Mouse (Mus musculus): Measurements from ENCODE around the gene Hoxb4.

Hoxb4 gene

GRCm38 (mm10) chr11:96316696-96317607 is 1.1 kb upstream of the Hoxb4 start:
- no peak for DNase-seq

- peak; percentile 54 for DNase-seq
Measured at GRCm38 (mm10) chr11:96318368-96319070, 452 bp downstream of the Hoxb4 start.

- no peak for DNase-seq
Measured at GRCm38 (mm10) chr11:96319071-96319902, 1.2 kb downstream of the Hoxb4 start.

- no peak for DNase-seq
Measured at GRCm38 (mm10) chr11:96319910-96320309, 1.8 kb downstream of the Hoxb4 start.

- DNase-seq = no peak
Measured at GRCm38 (mm10) chr11:96320688-96321087, 2.6 kb downstream of the Hoxb4 start.

GRCm38 (mm10) chr11:96321846-96322245 is 3.8 kb downstream of the Hoxb4 start:
- no peak for DNase-seq

- no peak for DNase-seq
Measured at GRCm38 (mm10) chr11:96322738-96323137, 4.7 kb downstream of the Hoxb4 start.

GRCm38 (mm10) chr11:96323154-96323553 is 5.1 kb downstream of the Hoxb4 start, which contains the start of gene Hoxb3:
Hoxb3 (plus strand) TSS chr11:96323326.
- no peak for DNase-seq

GRCm38 (mm10) chr11:96324125-96324524 is 6.1 kb downstream of the Hoxb4 start:
- DNase-seq = no peak

- no peak for DNase-seq
Measured at GRCm38 (mm10) chr11:96324965-96325364, 6.9 kb downstream of the Hoxb4 start.

GRCm38 (mm10) chr11:96325747-96326212 is 7.7 kb downstream of the Hoxb4 start:
- DNase-seq = no peak

- no peak for DNase-seq
Measured at GRCm38 (mm10) chr11:96326705-96327104, 8.6 kb downstream of the Hoxb4 start.

- DNase-seq = no peak
Measured at GRCm38 (mm10) chr11:96327122-96327521, 9.1 kb downstream of the Hoxb4 start.

GRCm38 (mm10) chr11:96327750-96328149 is 9.7 kb downstream of the Hoxb4 start:
- no peak for DNase-seq

- no peak for DNase-seq
Measured at GRCm38 (mm10) chr11:96328605-96329004, 10.5 kb downstream of the Hoxb4 start.

- no peak for DNase-seq
Measured at GRCm38 (mm10) chr11:96332105-96332504, 14.0 kb downstream of the Hoxb4 start.

- DNase-seq = no peak
Measured at GRCm38 (mm10) chr11:96332618-96333032, 14.6 kb downstream of the Hoxb4 start.

GRCm38 (mm10) chr11:96333241-96334001 is 15.4 kb downstream of the Hoxb4 start:
- DNase-seq = no peak

GRCm38 (mm10) chr11:96334002-96334364 is 15.9 kb downstream of the Hoxb4 start:
- no peak for DNase-seq

- DNase-seq = no peak
Measured at GRCm38 (mm10) chr11:96334998-96335397, 16.9 kb downstream of the Hoxb4 start.

GRCm38 (mm10) chr11:96336597-96336996 is 18.5 kb downstream of the Hoxb4 start:
- no peak for DNase-seq

- no peak for DNase-seq
Measured at GRCm38 (mm10) chr11:96337026-96337425, 19.0 kb downstream of the Hoxb4 start.
